Mouse (Mus musculus) C2C12 (cell line): ENCODE results near the gene Smc3. TPM values are rescaled to one million over a fixed set of nuclear protein-coding genes. Genes with fewer than 3 reads are reported as not detected.

Source experiments
- H3K27me3 ChIP-seq: one replicate; pipeline ENCODE4 v1.6.1; 2011; ENCODE audit not compliant: control insufficient read depth, insufficient read depth, insufficient read length
- H3K36me3 ChIP-seq: one replicate; pipeline ENCODE4 v1.6.1; 2011; ENCODE audit not compliant: control insufficient read depth, insufficient read depth
- H3K4me3 ChIP-seq: one replicate; pipeline ENCODE4 v1.5.1; 2011; ENCODE audit warnings: mild to moderate bottlenecking, control low read depth; ENCODE audit not compliant: poor library complexity, insufficient read depth, severe bottlenecking
- H3K79me2 ChIP-seq: one replicate; pipeline ENCODE4 v1.6.1; 2011; ENCODE audit not compliant: control insufficient read depth, insufficient read depth
- H3K79me3 ChIP-seq: one replicate; pipeline ENCODE4 v1.6.1; 2011; ENCODE audit warnings: low read depth, control low read depth
- H3ac ChIP-seq: one replicate; pipeline ENCODE3; 2011; ENCODE audit warnings: low read depth; ENCODE audit not compliant: control insufficient read depth, insufficient read length
- CEBPB ChIP-seq: IDR thresholded peaks from one replicate; pipeline ENCODE4 v1.6.1; 2011; ENCODE audit warnings: low read depth, mild to moderate bottlenecking, control low read depth, moderate library complexity
- CTCF ChIP-seq: IDR thresholded peaks from one replicate; pipeline ENCODE4 v1.5.1; 2011; ENCODE audit not compliant: control insufficient read depth, insufficient read depth, insufficient read length
- FOSL1 ChIP-seq: IDR thresholded peaks from one replicate; pipeline ENCODE4 v1.8.0; 2011; ENCODE audit warnings: mild to moderate bottlenecking, low read length; ENCODE audit not compliant: poor library complexity, insufficient read depth, severe bottlenecking
- MAX ChIP-seq: IDR thresholded peaks from one replicate; pipeline ENCODE4 v1.6.1; 2011; ENCODE audit warnings: mild to moderate bottlenecking, control low read depth
- MYOD1 ChIP-seq: IDR thresholded peaks from one replicate; pipeline ENCODE4 v1.6.1; 2011; ENCODE audit warnings: low read depth; ENCODE audit not compliant: control insufficient read depth, insufficient read length
- MYOG ChIP-seq: IDR thresholded peaks from one replicate; pipeline ENCODE4 v1.6.1; 2011; ENCODE audit not compliant: control insufficient read depth, insufficient read length; ENCODE audit errors: extremely low read depth
- USF1 ChIP-seq: IDR thresholded peaks from one replicate; pipeline ENCODE4 v1.6.1; 2011; ENCODE audit warnings: low read depth, mild to moderate bottlenecking, control low read depth, moderate library complexity
- polyA plus RNA-seq: library from polyadenylated mRNA; unstranded; fragments of >200 nt; fragmentation: generic; extraction: Trizol; gene quantifications from one replicate; pipeline ENCODE4 v1.2.1, GENCODE M21; 2012; ENCODE audit warnings: missing spikeins

The Smc3 gene
- polyA plus RNA-seq, 1 experiment, result 10.1 TPM

- Histone ChIP-seq H3K27me3 (no peaks in the 10 kb centered on the region), H3K79me3 (no peaks in the 10 kb centered on the region), H3K4me3 (no peak overlapping the region), H3K79me2 (no peaks in the 10 kb centered on the region), H3K36me3 (no peaks in the 10 kb centered on the region), H3ac (no peak overlapping the region)
- no peak for TF ChIP-seq FOSL1
- TF ChIP-seq CEBPB, result no peak
- no peak for TF ChIP-seq MYOG
- TF ChIP-seq CTCF, result no peak
- no peak for TF ChIP-seq MAX
- TF ChIP-seq USF1, result no peak
- TF ChIP-seq MYOD1, result no peak
These were observed 27.0 kb upstream of the Smc3 start for GRCm38 (mm10) chr19:53573151-53573550.

- Histone ChIP-seq H3ac (no peak overlapping the region), H3K36me3 (no peaks in the 10 kb centered on the region), H3K79me2 (no peaks in the 10 kb centered on the region), H3K27me3 (no peaks in the 10 kb centered on the region), H3K79me3 (no peaks in the 10 kb centered on the region), H3K4me3 (no peak overlapping the region)
- TF ChIP-seq FOSL1 (no peak), CTCF (no peak), MAX (no peak), USF1 (no peak), CEBPB (no peak), MYOD1 (no peak), MYOG (no peak)
These were observed 26.1 kb upstream of the Smc3 start for GRCm38 (mm10) chr19:53574131-53574530.

- Histone ChIP-seq H3ac (no peak overlapping the region), H3K36me3 (no peaks in the 10 kb centered on the region), H3K4me3 (no peak overlapping the region), H3K27me3 (no peaks in the 10 kb centered on the region), H3K79me3 (no peaks in the 10 kb centered on the region), H3K79me2 (no peaks in the 10 kb centered on the region)
- no peak for TF ChIP-seq MYOG
- no peak for TF ChIP-seq CTCF
- TF ChIP-seq USF1, result no peak
- no peak for TF ChIP-seq MAX
- TF ChIP-seq CEBPB, result no peak
- TF ChIP-seq MYOD1, result no peak
- no peak for TF ChIP-seq FOSL1
These were observed 25.7 kb upstream of the Smc3 start for GRCm38 (mm10) chr19:53574546-53574945.

- H3ac ChIP-seq, result no peak overlapping the region
- TF ChIP-seq MYOG, result no peak
- no peak for TF ChIP-seq USF1
- TF ChIP-seq MAX, result no peak
- TF ChIP-seq CEBPB, result no peak
- TF ChIP-seq MYOD1, result no peak
- TF ChIP-seq FOSL1, result no peak
- TF ChIP-seq CTCF, result no peak
- H3K4me3 ChIP-seq, result no peak overlapping the region
- no peaks in the 10 kb centered on the region for H3K36me3 ChIP-seq
- no peaks in the 10 kb centered on the region for H3K79me3 ChIP-seq
- H3K79me2 ChIP-seq, result no peaks in the 10 kb centered on the region
- H3K27me3 ChIP-seq, result no peaks in the 10 kb centered on the region
These were observed 24.7 kb upstream of the Smc3 start for GRCm38 (mm10) chr19:53575296-53576010.

- Histone ChIP-seq H3ac (no peak overlapping the region), H3K27me3 (no peaks in the 10 kb centered on the region), H3K36me3 (no peaks in the 10 kb centered on the region), H3K79me3 (no peaks in the 10 kb centered on the region), H3K79me2 (no peaks in the 10 kb centered on the region), H3K4me3 (no peak overlapping the region)
- TF ChIP-seq MAX, result no peak
- TF ChIP-seq FOSL1, result no peak
- TF ChIP-seq MYOD1, result no peak
- no peak for TF ChIP-seq CTCF
- TF ChIP-seq USF1, result no peak
- no peak for TF ChIP-seq MYOG
- TF ChIP-seq CEBPB, result no peak
These were observed 24.1 kb upstream of the Smc3 start for GRCm38 (mm10) chr19:53576061-53576460.

GRCm38 (mm10) chr19:53577025-53577800, 23.0 kb upstream of the Smc3 start:
- Histone ChIP-seq H3K79me3 (no peaks in the 10 kb centered on the region), H3K27me3 (no peaks in the 10 kb centered on the region), H3K36me3 (no peaks in the 10 kb centered on the region), H3K4me3 (no peak overlapping the region), H3K79me2 (no peaks in the 10 kb centered on the region), H3ac (no peak overlapping the region)
- no peak for TF ChIP-seq MAX
- TF ChIP-seq USF1, result no peak
- no peak for TF ChIP-seq FOSL1
- TF ChIP-seq MYOG, result no peak
